Mouse (Mus musculus) midbrain, embryonic 14.5 days (tissue): Measurements from ENCODE around the gene Ift43. TPM values are rescaled to one million over a fixed set of nuclear protein-coding genes. Genes with fewer than 3 reads are reported as not detected.

Source experiments
- ATAC-seq: fragments of 200-750 bp; cut with Nextera tagmentation; 2 replicates; pipeline ENCODE4 v1.8.0; 2017; ENCODE audit warnings: moderate number of reproducible peaks, moderate library complexity; ENCODE audit not compliant: low FRiP score, low TSS enrichment
- DNase-seq: peaks from one replicate; pipeline ENCODE4 v3.0.0-alpha.2; 2015
- H3K27ac ChIP-seq: fragments of 300-500 bp; sonication (generic); replicated peaks from 2 replicates; pipeline ENCODE4 v1.5.1; 2014; ENCODE audit warnings: mild to moderate bottlenecking, low read depth, low read length, moderate library complexity
- H3K27me3 ChIP-seq: fragments of 300-500 bp; sonication (generic); 2 replicates; pipeline ENCODE4 v1.6.1; 2014; ENCODE audit warnings: low read length, control low read depth, mixed read lengths; ENCODE audit not compliant: control insufficient read depth, insufficient read depth
- H3K36me3 ChIP-seq: fragments of 300-500 bp; sonication (generic); 2 replicates; pipeline ENCODE4 v1.6.1; 2014; ENCODE audit warnings: low read length, control low read depth; ENCODE audit not compliant: control insufficient read depth, insufficient read depth
- H3K4me1 ChIP-seq: fragments of 300-500 bp; sonication (generic); 2 replicates; pipeline ENCODE4 v1.6.1; 2014; ENCODE audit warnings: mild to moderate bottlenecking, antibody characterized with exemption, low read length, control low read depth; ENCODE audit not compliant: control insufficient read depth, insufficient read depth
- H3K4me2 ChIP-seq: fragments of 300-500 bp; sonication (generic); 2 replicates; pipeline ENCODE4 v1.6.1; 2014; ENCODE audit warnings: mild to moderate bottlenecking, low read length, moderate library complexity
- H3K4me3 ChIP-seq: fragments of 300-500 bp; sonication (generic); replicated peaks from 2 replicates; pipeline ENCODE4 v1.5.1; 2014; ENCODE audit warnings: low read depth, low read length
- H3K9ac ChIP-seq: fragments of 300-500 bp; sonication (generic); replicated peaks from 2 replicates; pipeline ENCODE4 v1.6.1; 2014; ENCODE audit warnings: mild to moderate bottlenecking, low read length, moderate library complexity
- H3K9me3 ChIP-seq: fragments of 300-500 bp; sonication (generic); 2 replicates; pipeline ENCODE4 v1.6.1; 2016; ENCODE audit warnings: low read length, control low read depth, mixed read lengths; ENCODE audit not compliant: control insufficient read depth
- WGBS: fragments of 180-500 bp; shearing (Covaris S2); extraction: QIAGEN DNeasy Blood & Tissue Kit; methylation state at CpG from one replicate; pipeline ENCODE4 v1.1.7; 2014; 5-methylcytosine and 5-hydroxymethylcytosine counted together
- polyA plus RNA-seq: library from polyadenylated mRNA; unstranded; fragments of >200 nt; fragmentation: Nextera tagmentation; extraction: Ambion mirVana; gene quantifications from 2 replicates; pipeline ENCODE4 v1.2.1, GENCODE M21; 2014

Gene Ift43
- polyA plus RNA-seq, 1 experiment from 2014 or later, result 57.5 TPM

DNA sequence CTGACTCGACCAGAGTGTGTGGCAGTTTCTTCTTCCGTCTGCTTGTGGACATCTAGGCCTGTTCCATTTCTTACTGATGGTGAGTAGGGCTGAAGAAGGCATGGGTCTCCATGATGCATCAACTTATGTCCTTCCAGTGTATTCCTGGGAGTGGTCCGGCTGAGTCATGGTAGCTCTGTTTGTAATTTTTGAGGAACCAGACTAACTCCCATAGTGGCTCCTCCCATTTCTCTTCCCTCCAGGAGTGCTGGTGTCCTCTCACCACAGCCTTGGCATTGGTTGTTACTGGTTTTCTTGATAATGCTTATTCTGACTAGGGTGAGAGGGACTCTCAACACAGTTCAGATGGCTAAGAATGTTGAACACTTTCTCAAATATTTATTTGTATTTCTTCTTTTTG lies 63.9 kb downstream of the Ift43 start:
- H3K27ac ChIP-seq, result no peak overlapping the region
- ATAC-seq, result no peak
- no peak overlapping the region for H3K4me3 ChIP-seq
- H3K9me3 ChIP-seq, result peaks cover 4% of the 10 kb centered on the region; the same call in 1 of the 2 replicates
- H3K4me1 ChIP-seq, result peaks cover 7% of the 10 kb centered on the region; the same call in 1 of the 2 replicates
- no peaks in the 10 kb centered on the region for H3K27me3 ChIP-seq
- no peak overlapping the region for H3K4me2 ChIP-seq
- no peak overlapping the region for H3K9ac ChIP-seq
- WGBS, result 97% methylated on average over 3 of the region's 3 CpGs
- DNase-seq, result no peak
- no peaks in the 10 kb centered on the region for H3K36me3 ChIP-seq

DNA sequence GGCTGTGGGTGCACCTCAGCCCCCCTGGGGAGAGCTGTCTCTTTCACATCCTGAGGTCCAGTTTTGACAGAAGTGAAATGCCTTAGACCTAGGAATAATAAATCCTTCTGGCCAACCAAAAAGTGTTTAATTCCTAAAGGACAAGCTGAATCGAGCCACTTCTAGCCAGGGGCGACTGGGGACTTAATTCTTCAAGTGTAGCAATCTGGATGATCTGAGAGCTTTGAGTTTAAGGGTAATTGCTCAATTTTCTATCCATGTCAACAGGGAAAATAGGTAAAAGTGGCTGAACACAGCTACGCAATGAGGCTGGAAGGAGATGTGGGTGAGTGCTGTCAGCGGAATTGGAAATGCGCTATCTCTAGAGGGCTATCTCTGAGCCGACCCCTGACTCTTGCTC lies 65.9 kb downstream of the Ift43 start:
- Histone ChIP-seq H3K36me3 (no peaks in the 10 kb centered on the region), H3K27me3 (no peaks in the 10 kb centered on the region), H3K4me3 (no peak overlapping the region), H3K4me2 (no peak overlapping the region), H3K9me3 (peaks cover 4% of the 10 kb centered on the region; the same call in 1 of the 2 replicates), H3K9ac (no peak overlapping the region), H3K4me1 (peaks cover 15% of the 10 kb centered on the region), H3K27ac (no peak overlapping the region)
- no peak for DNase-seq
- ATAC-seq, result no peak
- 75% methylated on average over 6 of the region's 6 CpGs for WGBS

DNA sequence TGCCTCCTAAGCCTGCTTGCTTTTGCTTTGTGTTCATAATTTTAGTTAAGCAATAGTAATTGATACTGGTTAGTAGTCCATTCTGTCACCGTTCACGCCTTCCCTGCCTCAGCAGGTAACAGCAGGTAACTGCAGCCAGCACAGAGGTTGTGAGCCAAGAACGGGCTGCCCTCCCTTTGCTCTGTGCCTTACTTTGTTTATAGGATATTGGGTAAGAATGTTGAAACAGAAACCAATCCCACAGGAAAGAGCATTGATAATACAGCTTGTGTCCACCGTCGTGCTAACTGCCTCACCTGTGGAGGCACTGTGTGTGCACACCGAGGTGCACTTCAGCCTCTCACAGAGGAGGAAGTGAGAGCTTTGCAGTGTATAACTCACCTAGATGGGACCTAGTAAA lies 66.7 kb downstream of the Ift43 start:
- H3K9me3 ChIP-seq, result peaks cover 4% of the 10 kb centered on the region; the same call in 1 of the 2 replicates
- H3K9ac ChIP-seq, result no peak overlapping the region
- no peak overlapping the region for H3K27ac ChIP-seq
- ATAC-seq, result no peak
- H3K36me3 ChIP-seq, result no peaks in the 10 kb centered on the region
- H3K4me1 ChIP-seq, result peaks cover 20% of the 10 kb centered on the region
- no peaks in the 10 kb centered on the region for H3K27me3 ChIP-seq
- no peak for DNase-seq
- no peak overlapping the region for H3K4me3 ChIP-seq
- H3K4me2 ChIP-seq, result no peak overlapping the region
- WGBS, result 96% methylated on average over 6 of the region's 6 CpGs

DNA sequence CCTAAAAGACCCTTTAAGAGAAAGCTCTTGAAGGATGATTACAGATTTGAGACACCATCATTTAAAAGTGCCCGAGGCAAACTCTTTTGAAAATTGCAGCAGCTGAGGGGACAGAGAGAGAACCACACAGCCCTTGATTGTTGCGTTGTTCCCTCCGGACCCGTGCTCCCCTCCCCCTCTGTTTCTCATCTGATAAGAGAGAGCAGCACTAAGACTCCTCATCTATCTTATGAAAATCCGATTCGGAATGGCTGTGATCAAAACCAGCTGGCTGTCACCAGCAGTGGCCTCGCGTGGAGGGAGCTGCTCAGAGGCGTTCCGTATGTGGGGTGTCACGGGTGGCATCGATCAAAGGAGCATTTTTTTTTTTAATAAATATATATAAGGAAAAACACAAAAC lies 69.6 kb downstream of the Ift43 start:
- Histone ChIP-seq H3K27me3 (no peaks in the 10 kb centered on the region), H3K9me3 (peaks cover 4% of the 10 kb centered on the region; the same call in 1 of the 2 replicates), H3K4me3 (no peak overlapping the region), H3K9ac (no peak overlapping the region), H3K4me1 (peaks cover 23% of the 10 kb centered on the region), H3K27ac (no peak overlapping the region), H3K36me3 (no peaks in the 10 kb centered on the region), H3K4me2 (no peak overlapping the region)
- no peak for ATAC-seq
- DNase-seq, result peak; percentile 72
- 52% methylated on average over 12 of the region's 12 CpGs for WGBS

DNA sequence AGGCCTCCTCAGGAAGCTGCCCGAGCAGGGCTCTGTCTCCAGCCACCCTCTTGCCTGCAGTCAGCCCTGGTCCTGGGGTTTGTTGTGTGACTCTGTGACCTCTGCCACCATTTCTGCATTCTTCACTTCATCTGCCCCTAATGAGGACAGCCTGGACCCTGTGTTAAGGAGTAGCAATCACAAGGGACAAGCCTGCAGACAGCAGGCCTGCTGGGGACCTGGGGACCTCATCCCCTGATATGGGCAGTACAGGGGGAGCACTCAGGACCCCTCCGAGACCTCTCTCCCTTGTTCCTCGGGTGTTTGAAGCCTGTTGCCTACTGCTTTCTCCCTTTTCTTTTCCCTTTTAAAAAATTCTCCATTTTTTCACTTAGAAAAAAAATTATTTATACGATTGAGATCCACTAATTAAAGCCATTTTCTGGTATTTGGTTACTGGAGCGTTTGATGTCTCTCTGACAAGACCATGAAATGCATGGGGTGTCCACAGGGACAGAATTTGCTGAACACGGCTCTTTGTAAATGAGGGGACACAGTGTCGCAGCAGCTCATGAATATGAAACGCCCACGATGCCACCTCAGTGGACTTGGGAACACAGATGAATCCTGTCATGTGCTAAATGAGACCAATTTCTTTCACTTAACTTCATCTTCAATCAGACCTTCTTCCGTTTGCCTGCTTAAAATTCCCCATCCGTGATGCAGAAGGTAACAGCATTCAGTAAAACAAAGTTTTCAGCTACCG lies 71.0 kb downstream of the Ift43 start:
- Histone ChIP-seq H3K27me3 (no peaks in the 10 kb centered on the region), H3K4me2 (no peak overlapping the region), H3K27ac (peak overlapping the region; percentile 32; the same call in 1 of the 2 replicates), H3K4me1 (peaks cover 17% of the 10 kb centered on the region; the same call in 1 of the 2 replicates), H3K9ac (no peak overlapping the region), H3K4me3 (no peak overlapping the region), H3K36me3 (no peaks in the 10 kb centered on the region), H3K9me3 (peaks cover 4% of the 10 kb centered on the region; the same call in 1 of the 2 replicates)
- peak; percentile 69 for DNase-seq
- 26% methylated on average over 12 of the region's 12 CpGs for WGBS
- ATAC-seq, result no peak

DNA sequence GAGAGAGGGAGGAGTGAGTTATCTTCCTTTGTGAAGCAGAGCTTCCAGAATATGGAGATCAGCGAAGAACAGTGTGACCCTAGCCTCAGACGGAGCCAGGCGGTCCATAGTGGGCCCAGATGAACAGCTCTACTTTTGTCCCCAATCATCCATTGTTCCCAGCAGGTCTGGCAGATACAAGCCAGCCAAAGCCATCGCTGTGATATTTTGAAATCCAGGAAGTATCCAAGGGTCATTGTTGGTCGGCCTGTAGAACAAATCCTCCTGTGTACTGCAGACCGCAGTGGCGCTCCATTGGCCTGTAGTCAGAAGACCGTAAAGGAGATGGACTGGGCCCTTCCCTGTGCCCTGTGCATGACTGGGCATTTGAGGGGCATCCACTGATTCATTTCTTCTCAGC lies 72.8 kb downstream of the Ift43 start:
- DNase-seq (no peak), ATAC-seq (no peak)
- H3K27ac ChIP-seq, result no peak overlapping the region
- H3K9ac ChIP-seq, result no peak overlapping the region
- H3K36me3 ChIP-seq, result no peaks in the 10 kb centered on the region
- H3K4me3 ChIP-seq, result no peak overlapping the region
- H3K27me3 ChIP-seq, result no peaks in the 10 kb centered on the region
- H3K4me1 ChIP-seq, result peaks cover 22% of the 10 kb centered on the region
- WGBS, result 89% methylated on average over 8 of the region's 8 CpGs
- H3K9me3 ChIP-seq, result peaks cover 3% of the 10 kb centered on the region; the same call in 1 of the 2 replicates
- H3K4me2 ChIP-seq, result no peak overlapping the region

DNA sequence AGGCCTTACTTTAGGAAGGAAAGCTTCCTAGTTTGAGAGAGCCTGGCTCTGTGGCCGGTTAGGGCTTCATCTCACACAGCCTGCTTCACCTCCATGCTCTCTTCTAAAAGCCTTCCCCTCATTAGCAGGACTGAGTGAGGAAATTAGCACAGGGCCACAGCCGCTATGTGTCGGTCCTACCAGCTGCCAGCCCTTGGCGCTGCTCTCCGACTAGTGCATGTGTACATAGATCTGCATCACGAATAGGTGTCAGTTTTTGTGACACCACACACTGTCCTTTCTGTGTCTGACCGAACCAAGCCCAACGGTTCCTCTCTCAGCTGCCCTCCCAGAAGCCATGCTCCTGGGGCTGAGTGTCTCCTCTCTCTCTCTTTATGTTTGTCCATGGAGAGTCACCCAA lies 74.8 kb downstream of the Ift43 start:
- Histone ChIP-seq H3K27me3 (no peaks in the 10 kb centered on the region), H3K9ac (no peak overlapping the region), H3K4me1 (peaks cover 22% of the 10 kb centered on the region), H3K9me3 (no peaks in the 10 kb centered on the region), H3K4me2 (no peak overlapping the region), H3K27ac (no peak overlapping the region), H3K4me3 (no peak overlapping the region), H3K36me3 (no peaks in the 10 kb centered on the region)
- no peak for DNase-seq
- no peak for ATAC-seq
- WGBS, result 81% methylated on average over 8 of the region's 8 CpGs

DNA sequence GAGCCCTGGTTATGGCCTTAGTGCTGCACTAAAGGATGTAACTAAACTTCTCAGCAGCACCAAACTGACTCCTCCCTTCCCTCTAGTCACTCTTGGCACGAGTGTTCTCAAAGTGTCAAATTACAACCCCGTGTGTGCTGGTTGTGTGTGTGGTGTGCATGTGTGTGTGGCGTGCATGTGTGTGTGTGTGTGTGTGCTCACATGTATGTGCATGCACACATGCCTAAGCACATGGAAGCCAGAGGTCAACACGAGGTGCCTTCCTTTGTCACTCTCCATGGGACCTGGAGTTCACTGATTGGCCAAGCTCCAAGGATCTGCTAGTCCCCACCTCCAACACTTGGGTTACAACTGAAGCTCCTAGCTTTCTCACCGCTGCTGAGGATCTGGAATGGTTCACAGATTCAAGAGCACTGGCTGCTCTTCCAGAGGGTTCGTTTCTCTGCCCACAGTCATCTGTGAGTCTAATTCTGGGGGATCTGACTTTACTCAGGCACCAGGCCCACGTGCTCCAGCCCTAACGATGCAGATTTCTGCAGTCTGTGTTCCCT lies 75.6 kb downstream of the Ift43 start:
- no peak for DNase-seq
- Histone ChIP-seq H3K4me2 (no peak overlapping the region), H3K9ac (no peak overlapping the region), H3K27me3 (no peaks in the 10 kb centered on the region), H3K27ac (no peak overlapping the region), H3K4me1 (peaks cover 22% of the 10 kb centered on the region), H3K4me3 (no peak overlapping the region), H3K9me3 (no peaks in the 10 kb centered on the region), H3K36me3 (no peaks in the 10 kb centered on the region)
- WGBS, result 32% methylated on average over 8 of the region's 8 CpGs
- ATAC-seq, result no peak
